Mouse (Mus musculus): ENCODE data around the gene Nudt1.

DNA sequence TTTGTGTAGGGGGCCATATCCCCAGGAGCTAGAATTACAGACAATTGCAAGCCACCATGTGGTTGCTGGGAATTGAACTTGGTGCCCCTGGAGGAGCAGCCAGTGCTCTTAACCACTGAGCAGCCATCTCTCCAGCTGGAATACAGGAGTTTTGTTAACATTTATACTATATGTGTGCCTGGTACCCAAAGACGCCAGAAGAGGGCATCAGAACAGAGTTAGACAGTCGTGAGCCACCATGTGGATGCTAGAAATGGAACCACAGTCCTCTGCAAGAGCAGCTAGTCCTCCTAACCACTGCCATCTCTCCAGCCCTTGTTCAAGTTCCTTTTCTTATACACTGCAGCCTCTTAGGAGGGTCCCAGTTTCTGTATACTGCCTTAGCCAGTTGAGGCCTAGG, 12.2 kb downstream of the Nudt1 start:
- TF ChIP-seq MYC (IDR thresholded peaks at IDR 0.05; ENCODE audit: low read depth, low read length) (peak; percentile 91), ELF1 (IDR thresholded peaks at IDR 0.05; ENCODE audit: low read depth, low read length) (no peak), POLR2A (IDR thresholded peaks at IDR 0.05; ENCODE audit: low read depth, low read length) (no peak), USF1 (IDR thresholded peaks at IDR 0.05; ENCODE audit: low read depth, low read length) (no peak), CTCF (conservative IDR thresholded peaks at IDR 0.05 in 1 of 2, IDR thresholded peaks at IDR 0.05 in 1 of 2; ENCODE audit: low read depth in 2 of 2, low read length in 2 of 2) (peak in 1 of 2 experiments; percentile 78; a peak in 2 of 4 replicates), NELFE (IDR thresholded peaks at IDR 0.05; ENCODE audit: low read depth, low read length) (no peak), ZC3H11A (IDR thresholded peaks at IDR 0.05; ENCODE audit: low read depth, low read length) (0 out of 2 replicates have a peak, but pooled peaks have one; percentile 4), MAZ (IDR thresholded peaks at IDR 0.05; ENCODE audit: low read depth, low read length) (no peak), JUND (conservative IDR thresholded peaks at IDR 0.05; ENCODE audit: low read depth, low read length) (no peak), CHD1 (IDR thresholded peaks at IDR 0.05; ENCODE audit: low read depth, low read length) (no peak)

Data from CH12.LX (cell line).